Mouse (Mus musculus): ENCODE measurements around the gene Alas2.

GRCm38 (mm10) chrX:150564644-150565357 is 17.6 kb downstream of the Alas2 start:
- no peak for TF ChIP-seq CTCF (IDR thresholded peaks at IDR 0.05; ENCODE audit: borderline replicate concordance, insufficient read depth, low read depth, low read length)
- no peak for TF ChIP-seq POLR2A (IDR thresholded peaks at IDR 0.05; ENCODE audit: borderline replicate concordance, insufficient read depth, low read length)

Measured in cerebellum, adult 2 months (tissue).